In the genomic region with DNA sequence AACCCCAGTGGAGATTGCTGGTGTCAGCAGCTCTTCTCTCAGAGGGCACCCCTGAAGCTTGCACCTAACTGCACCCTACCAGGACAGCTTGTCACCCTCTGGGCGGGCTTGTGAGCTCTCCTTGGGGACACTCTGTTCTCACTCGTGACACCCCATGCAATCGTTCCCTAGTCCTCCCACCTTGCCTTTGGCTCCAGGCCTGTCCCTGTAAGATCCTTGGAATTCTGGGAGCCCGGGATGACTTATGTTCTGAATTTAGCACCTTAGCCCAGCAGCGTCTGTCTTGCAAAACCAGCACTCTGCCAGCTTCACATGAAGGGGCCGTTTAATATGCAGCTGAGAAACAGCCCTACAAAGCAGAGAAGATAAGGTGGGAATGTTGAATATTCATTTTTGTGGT, we compare ENCODE assay signal across 17 mouse cellular contexts.
DNase-seq lines count a peak whose midpoint lies in the region; ATAC-seq lines count a peak whose summit lies in the region.
"Had no signal": no experiment of that assay in that cellular context is flagged by ENCODE, and none has a peak within 500 bp of the region (broad histone marks: within the 10 kb centered on the region; RNA-seq: fewer than 3 reads in every experiment).

No protein-coding gene starts in this region.

- H3K9me3 ChIP-seq in forebrain, embryonic 13.5 days (replicated peaks), result no peaks in the 10 kb centered on the region
- H3K9me3 ChIP-seq in forebrain, embryonic 12.5 days, result no peaks in the 10 kb centered on the region
- H3K9me3 ChIP-seq in midbrain, embryonic 11.5 days (ENCODE audit: control insufficient read depth, low read length), result no peaks in the 10 kb centered on the region
- no peaks in the 10 kb centered on the region for H3K9me3 ChIP-seq in midbrain, embryonic 10.5 days (replicated peaks)
- H3K9me3 ChIP-seq: embryonic facial prominence, embryonic 13.5 days; limb, embryonic 10.5 days; liver, embryonic 13.5 days; lung, embryonic 15.5 days had no signal

- no peak for ATAC-seq in forebrain, embryonic 13.5 days
- ATAC-seq in forebrain, embryonic 12.5 days (ENCODE audit: low FRiP score), result no peak
- no peak for ATAC-seq in midbrain, embryonic 11.5 days (ENCODE audit: low FRiP score)

- peaks cover 11% of the 10 kb centered on the region for H3K4me1 ChIP-seq in forebrain, embryonic 13.5 days
- peaks cover 9% of the 10 kb centered on the region for H3K4me1 ChIP-seq in forebrain, embryonic 12.5 days
- peaks cover 4% of the 10 kb centered on the region; the same call in 1 of the 2 replicates for H3K4me1 ChIP-seq in midbrain, embryonic 11.5 days (ENCODE audit: control insufficient read depth, insufficient read depth, low read length)
- peaks cover 19% of the 10 kb centered on the region for H3K4me1 ChIP-seq in midbrain, embryonic 10.5 days
- H3K4me1 ChIP-seq: liver, embryonic 13.5 days had no signal

- H3K4me2 ChIP-seq in forebrain, embryonic 13.5 days, result no peak overlapping the region
- no peak overlapping the region for H3K4me2 ChIP-seq in forebrain, embryonic 12.5 days
- H3K4me2 ChIP-seq in midbrain, embryonic 11.5 days, result no peak overlapping the region
- H3K4me2 ChIP-seq: embryonic facial prominence, embryonic 13.5 days; liver, embryonic 13.5 days; lung, embryonic 15.5 days had no signal

- H3K9ac ChIP-seq in forebrain, embryonic 13.5 days, result no peak overlapping the region
- H3K9ac ChIP-seq in forebrain, embryonic 12.5 days, result no peak overlapping the region
- H3K9ac ChIP-seq in midbrain, embryonic 11.5 days (ENCODE audit: low read length), result no peak overlapping the region
- H3K9ac ChIP-seq: embryonic facial prominence, embryonic 13.5 days; liver, embryonic 13.5 days; lung, embryonic 15.5 days had no signal

- DNase-seq in midbrain, embryonic 11.5 days (ENCODE audit: low spot score, missing footprints), result peak; percentile 54
- no peak for DNase-seq in midbrain, embryonic 10.5 days (ENCODE audit: low spot score)
- DNase-seq in left cerebral cortex, adult 9 months (ENCODE audit: low spot score in 2 of 2), result peak; percentile 69 to 81
- DNase-seq in right cerebral cortex, postnatal 36 days (ENCODE audit: low spot score in 2 of 2), result peak; percentile 65 to 86
- no peak for DNase-seq in thymus, postnatal 14 days
- no peak for DNase-seq in liver
- DNase-seq: adrenal gland, adult 8-10 months; cerebellum, adult 11-12 months; gastrocnemius, postnatal 25 days; kidney, adult 8-10 months; kidney, postnatal 4 days; liver, embryonic 13.5 days had no signal

- H3K36me3 ChIP-seq in forebrain, embryonic 13.5 days (ENCODE audit: poor library complexity, severe bottlenecking), result no peaks in the 10 kb centered on the region
- H3K36me3 ChIP-seq in forebrain, embryonic 12.5 days (replicated peaks), result no peaks in the 10 kb centered on the region
- no peaks in the 10 kb centered on the region for H3K36me3 ChIP-seq in midbrain, embryonic 11.5 days (ENCODE audit: control insufficient read depth, insufficient read depth, low read length)
- H3K36me3 ChIP-seq in midbrain, embryonic 10.5 days, result no peaks in the 10 kb centered on the region
- H3K36me3 ChIP-seq: embryonic facial prominence, embryonic 13.5 days; limb, embryonic 10.5 days; liver, embryonic 13.5 days; lung, embryonic 15.5 days had no signal

- 71% methylated on average over 6 of the region's 6 CpGs for WGBS in forebrain, embryonic 13.5 days
- 68% methylated on average over 6 of the region's 6 CpGs for WGBS in forebrain, embryonic 12.5 days
- 68% methylated on average over 6 of the region's 6 CpGs for WGBS in midbrain, embryonic 11.5 days
- WGBS in midbrain, embryonic 10.5 days, result 77% methylated on average over 6 of the region's 6 CpGs

- H3K27me3 ChIP-seq in forebrain, embryonic 13.5 days, result peaks cover 48% of the 10 kb centered on the region
- H3K27me3 ChIP-seq in forebrain, embryonic 12.5 days, result peaks cover 55% of the 10 kb centered on the region
- peaks cover 18% of the 10 kb centered on the region for H3K27me3 ChIP-seq in midbrain, embryonic 11.5 days (ENCODE audit: control insufficient read depth, insufficient read depth, low read length)
- peaks cover 58% of the 10 kb centered on the region for H3K27me3 ChIP-seq in midbrain, embryonic 10.5 days (ENCODE audit: low read depth, poor library complexity, severe bottlenecking)

- H3K4me3 ChIP-seq in forebrain, embryonic 13.5 days, result no peak overlapping the region
- H3K4me3 ChIP-seq in forebrain, embryonic 12.5 days (replicated peaks), result no peak overlapping the region
- H3K4me3 ChIP-seq in midbrain, embryonic 11.5 days (ENCODE audit: low read depth, low read length), result no peak overlapping the region
- no peak overlapping the region for H3K4me3 ChIP-seq in midbrain, embryonic 10.5 days
- H3K4me3 ChIP-seq: embryonic facial prominence, embryonic 13.5 days; limb, embryonic 10.5 days; liver, embryonic 13.5 days; lung, embryonic 15.5 days had no signal

- peak overlapping the region; percentile 25; the same call in 1 of the 2 replicates for H3K27ac ChIP-seq in forebrain, embryonic 13.5 days
- H3K27ac ChIP-seq in forebrain, embryonic 12.5 days, result no peak overlapping the region
- no peak overlapping the region for H3K27ac ChIP-seq in midbrain, embryonic 11.5 days (ENCODE audit: low read depth, low read length)
- no peak overlapping the region for H3K27ac ChIP-seq in midbrain, embryonic 10.5 days (replicated peaks)
- H3K27ac ChIP-seq: embryonic facial prominence, embryonic 13.5 days; limb, embryonic 10.5 days; liver, embryonic 13.5 days; lung, embryonic 15.5 days had no signal

Comparison
In these comparisons a context has a peak if more than half of its experiments do, and no peak if none do; other contexts are left out.
1. DNase-seq: peak in midbrain, embryonic 11.5 days (single experiment), left cerebral cortex, adult 9 months (2 of 2) and right cerebral cortex, postnatal 36 days (2 of 2); none in midbrain, embryonic 10.5 days (single experiment), thymus, postnatal 14 days (single experiment) and liver (single experiment).